Mouse (Mus musculus) leukemia stem cell, adult 10-12 weeks (primary cell): ENCODE measurements around the gene P3h1. TPM values are rescaled to one million over a fixed set of nuclear protein-coding genes. Genes with fewer than 3 reads are reported as not detected.

ENCODE experiments used
- polyA plus RNA-seq: library from polyadenylated mRNA; stranded (reverse); fragments of >175 nt; gene quantifications from 2 replicates; pipeline ENCODE4 v1.2.3, GENCODE M21; 2012; ENCODE audit warnings: low replicate concordance

Gene P3h1
- 11.6 and 13.2 TPM in 2 replicates for polyA plus RNA-seq

DNA sequence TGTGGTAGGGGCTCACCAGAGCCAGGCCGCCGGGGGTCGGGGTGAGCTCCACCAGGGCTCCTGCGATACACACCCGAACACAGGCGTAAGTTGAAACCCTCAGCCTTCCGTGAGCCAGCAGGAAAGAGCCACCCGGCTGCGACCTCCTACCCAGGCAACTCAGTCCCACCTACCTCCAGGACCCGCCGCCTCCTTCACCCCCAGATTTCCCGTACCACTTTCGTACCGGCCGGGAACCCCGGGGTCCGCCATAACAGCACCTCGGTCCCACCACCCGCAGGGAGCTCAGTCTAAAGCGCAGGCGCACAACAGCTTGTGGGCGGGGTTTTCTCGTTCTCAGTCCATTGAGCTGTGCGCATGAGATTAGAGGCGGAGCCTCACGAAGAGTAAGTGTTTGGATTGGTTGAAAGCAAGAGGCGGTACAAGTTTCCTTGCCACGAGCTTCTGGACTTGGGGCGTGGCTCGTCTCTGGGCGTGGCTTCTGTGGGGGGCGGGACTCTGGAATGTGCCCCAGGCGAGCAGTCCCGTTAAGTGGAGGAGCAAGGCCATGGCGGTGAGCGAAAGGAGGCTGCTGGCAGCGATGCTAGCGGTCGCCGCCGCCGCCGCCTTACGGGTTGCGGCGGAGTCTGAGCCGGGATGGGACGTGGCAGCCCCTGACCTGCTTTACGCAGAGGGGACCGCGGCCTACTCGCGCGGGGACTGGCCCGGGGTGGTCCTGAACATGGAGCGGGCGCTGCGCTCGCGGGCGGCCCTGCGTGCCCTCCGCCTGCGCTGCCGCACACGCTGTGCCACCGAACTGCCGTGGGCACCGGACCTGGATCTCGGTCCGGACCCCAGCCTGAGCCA is at the start of gene P3h1, which contains the start of gene AU022252:
Gene P3h1 (plus strand): TSS at position 506 of the 846 bp plus-strand sequence.
Gene AU022252 (minus strand): TSS at position 303 of the 846 bp plus-strand sequence.

DNA sequence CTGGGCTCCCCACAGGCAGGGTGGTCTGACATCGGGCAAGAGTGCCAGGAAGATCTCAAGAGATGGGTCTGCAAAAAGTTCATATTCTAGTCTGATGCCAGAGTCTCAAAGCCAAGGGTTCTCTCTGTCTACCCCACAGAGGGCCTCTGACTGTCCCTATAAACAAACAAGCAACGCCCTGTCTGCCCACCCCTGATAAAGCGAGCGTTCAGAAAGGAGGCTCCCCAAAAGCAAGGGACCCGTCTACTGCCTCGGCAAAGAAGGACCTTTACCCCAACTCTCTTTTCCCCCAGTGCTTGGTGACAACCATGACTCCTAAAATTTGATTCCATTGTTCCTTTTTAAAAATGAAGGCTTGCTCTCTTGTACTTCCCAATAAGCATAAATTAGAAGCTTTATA is 42.9 kb upstream of the P3h1 start, which contains the start of gene Ermap:
Gene Ermap (minus strand): TSS at position 148 of the 400 bp plus-strand sequence.

DNA sequence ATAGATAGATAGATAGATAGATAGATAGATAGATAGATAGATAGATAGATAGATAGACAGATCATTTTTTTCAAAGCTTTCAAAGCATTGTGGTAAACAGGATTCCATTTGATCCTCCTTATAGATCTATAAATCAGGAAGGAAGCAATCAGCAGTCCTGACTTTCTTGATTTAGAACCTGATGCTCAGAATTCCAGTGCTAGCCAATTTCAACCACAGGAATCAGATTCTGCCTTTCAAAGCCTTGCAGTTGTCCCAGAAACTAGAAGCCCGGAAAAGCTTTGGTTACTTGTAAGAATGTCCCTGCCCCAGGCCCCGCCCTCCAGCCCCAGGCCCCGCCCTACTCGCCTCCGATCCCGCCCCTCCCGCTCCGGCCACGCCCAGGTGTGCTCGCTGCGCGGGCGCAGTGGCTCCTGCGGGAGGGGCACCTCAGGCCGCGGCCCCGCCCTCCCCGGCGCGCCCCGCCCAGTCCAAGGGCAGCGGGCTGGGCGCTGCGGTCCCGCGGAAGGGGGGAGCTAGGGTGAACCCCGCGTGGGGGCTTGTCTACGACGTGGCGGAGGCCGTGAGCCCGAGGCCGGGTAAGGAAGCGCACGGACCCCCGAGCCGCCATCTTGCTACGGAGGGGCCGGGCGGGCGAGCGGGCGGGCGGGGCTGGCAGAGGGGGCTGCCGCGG is 37.7 kb upstream of the P3h1 start, which contains the start of gene Svbp:
Gene Svbp (plus strand): TSS at position 398 of the 673 bp plus-strand sequence.

DNA sequence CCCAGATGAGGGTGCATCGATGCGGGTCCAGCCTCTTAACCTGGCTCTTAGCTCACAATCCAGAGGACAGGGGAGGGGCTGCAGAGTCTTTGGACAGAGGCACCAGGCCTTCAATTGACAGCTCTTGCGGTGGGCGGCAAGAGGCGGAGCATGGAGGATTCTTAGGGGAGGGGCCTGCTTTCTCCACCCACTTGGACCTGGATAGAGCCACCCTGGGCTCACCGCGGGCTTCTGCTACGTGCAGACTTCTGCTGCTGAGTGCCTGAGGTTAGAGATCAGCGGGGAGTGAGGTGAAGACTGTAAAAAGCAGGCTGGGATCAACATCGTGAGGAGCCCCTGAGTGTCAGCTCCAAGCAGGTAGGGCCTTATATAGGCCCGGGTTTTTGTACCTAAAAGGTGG is 14.5 kb upstream of the P3h1 start, which contains the start of gene Tmem269:
Gene Tmem269 (minus strand): TSS at position 49 of the 400 bp plus-strand sequence.

DNA sequence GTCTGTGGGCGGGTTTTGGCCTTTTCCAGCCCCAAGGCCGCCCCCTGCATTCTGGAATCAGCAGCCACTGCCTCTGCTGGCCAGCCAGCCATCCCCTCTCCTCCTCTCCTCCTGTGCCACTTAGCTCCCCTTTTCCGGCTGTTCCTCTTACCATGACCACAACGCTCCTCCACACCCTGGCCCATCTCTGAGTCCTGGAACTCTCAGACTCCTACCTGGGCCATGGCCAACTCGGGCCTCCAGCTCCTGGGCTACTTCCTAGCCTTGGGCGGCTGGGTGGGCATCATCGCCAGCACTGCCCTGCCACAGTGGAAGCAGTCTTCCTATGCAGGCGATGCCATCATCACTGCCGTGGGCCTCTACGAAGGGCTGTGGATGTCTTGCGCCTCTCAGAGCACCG is 22.6 kb downstream of the P3h1 start, which contains the start of gene Cldn19:
Gene Cldn19 (plus strand): TSS at position 64 of the 400 bp plus-strand sequence.

DNA sequence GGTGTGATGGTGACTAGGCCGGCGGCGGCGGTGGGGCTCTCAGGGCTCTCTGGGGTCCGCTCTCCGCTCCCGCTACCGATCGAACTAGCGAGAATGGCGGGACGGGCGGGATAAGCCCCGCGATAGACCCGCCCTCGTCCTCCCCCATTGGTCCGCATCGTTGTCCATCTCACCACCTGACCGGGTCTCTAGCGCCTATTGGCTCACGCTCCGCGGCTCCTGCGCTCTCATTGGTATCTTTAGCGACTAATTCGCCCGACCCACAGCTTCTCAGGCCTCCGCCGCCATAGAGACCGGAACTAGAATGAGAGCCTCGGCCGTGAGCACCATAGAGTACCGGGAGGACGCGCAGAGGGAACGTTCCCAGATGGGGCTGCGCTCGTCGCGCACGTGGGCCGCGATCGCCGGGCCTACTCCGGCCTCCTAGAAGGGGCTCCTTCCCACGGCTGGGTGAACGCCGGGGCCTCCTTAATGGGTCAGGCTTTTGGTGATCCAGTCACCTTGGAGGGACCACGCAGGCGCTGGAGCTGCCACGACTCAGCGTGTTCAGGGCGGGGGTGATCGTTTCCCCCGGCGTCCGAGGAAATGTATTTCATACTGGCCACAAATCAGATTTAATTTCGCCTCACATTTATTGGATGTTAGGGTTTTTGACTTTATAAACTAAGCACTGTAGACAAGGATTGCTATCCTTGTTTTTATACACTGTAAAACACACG is 61.9 kb downstream of the P3h1 start, which contains the start of gene Ybx1:
Gene Ybx1 (minus strand): TSS at position 190 of the 719 bp plus-strand sequence.

Other genes starting within 250 kb of the P3h1 start
- 6.2 and 10.4 TPM in 2 replicates for gene Slc2a1, start 124.2 kb upstream of the P3h1 start, polyA plus RNA-seq
- gene Zfp691, start 58.7 kb upstream of the P3h1 start, polyA plus RNA-seq, result 10.1 and 18.0 TPM in 2 replicates
- 72.8 and 213 TPM in 2 replicates for gene Ermap, start 42.9 kb upstream of the P3h1 start, polyA plus RNA-seq
- 77.9 and 129 TPM in 2 replicates for gene Svbp, start 37.6 kb upstream of the P3h1 start, polyA plus RNA-seq
- gene Tmem269, start 14.7 kb upstream of the P3h1 start, polyA plus RNA-seq, result not detected in 2 replicates
- gene AU022252, start 203 bp upstream of the P3h1 start, polyA plus RNA-seq, result 12.9 and 16.1 TPM in 2 replicates
- not detected in 2 replicates for gene Cldn19, start 22.5 kb downstream of the P3h1 start, polyA plus RNA-seq
- gene Ybx1, start 61.7 kb downstream of the P3h1 start, polyA plus RNA-seq, result 2,013 and 2,112 TPM in 2 replicates
- 0.88 and 2.1 TPM in 2 replicates for gene Ppih, start 87.6 kb downstream of the P3h1 start, polyA plus RNA-seq
- not detected in 2 replicates for gene Ccdc30, start 182.6 kb downstream of the P3h1 start, polyA plus RNA-seq
- gene Ppcs, start 189.5 kb downstream of the P3h1 start, polyA plus RNA-seq, result 8.1 and 11.0 TPM in 2 replicates
- gene Zmynd12, start 189.9 kb downstream of the P3h1 start, polyA plus RNA-seq, result not detected in 2 replicates